In the genomic region with DNA sequence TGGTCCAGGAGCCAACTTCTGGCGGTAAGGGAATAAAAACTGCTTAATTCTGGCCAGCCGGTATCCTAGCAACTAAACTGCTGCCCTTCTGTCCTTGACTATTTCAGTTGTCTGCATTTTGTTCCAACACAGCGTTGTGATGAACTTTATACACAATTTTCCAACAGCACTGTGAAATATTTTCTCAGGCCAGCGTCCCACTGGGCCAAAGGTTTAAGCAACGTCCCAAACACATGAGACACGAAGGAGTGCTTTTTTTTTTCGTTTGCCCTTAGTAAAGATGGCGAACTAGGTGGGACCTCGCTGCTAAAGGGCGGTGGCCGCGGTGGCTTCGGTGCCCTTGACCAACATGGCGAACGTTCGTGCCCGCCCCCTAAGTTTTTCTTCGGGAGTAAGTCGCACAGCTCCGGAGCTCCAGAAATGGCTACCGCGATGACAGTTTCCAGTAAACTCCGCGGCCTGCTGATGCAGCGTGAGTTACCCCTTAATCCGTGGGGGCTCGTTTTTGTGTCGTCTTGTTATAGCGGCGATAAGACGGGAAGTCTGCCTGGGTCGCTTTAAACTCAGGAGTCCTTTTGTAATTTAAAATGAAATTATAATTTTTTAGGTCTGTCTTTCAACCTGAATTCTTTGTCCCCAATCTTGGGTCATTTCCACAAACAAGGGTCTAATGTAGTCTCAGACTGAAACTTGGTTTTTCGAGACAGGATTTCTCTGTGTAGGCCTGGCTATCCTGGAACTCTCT, we compare ENCODE assay signal across 8 mouse cellular contexts. TPM values are rescaled to one million over a fixed set of nuclear protein-coding genes. Genes with fewer than 3 reads are reported as not detected.
DNase-seq lines count a peak whose midpoint lies in the region; ATAC-seq and TF ChIP-seq lines count a peak whose summit lies in the region.

Gene Ech1, plus strand, starts transcription at position 277 of the 745 bp plus-strand sequence.

- H3K27me3 ChIP-seq in embryonic facial prominence, embryonic 13.5 days = no peaks in the 10 kb centered on the region
- no peaks in the 10 kb centered on the region for H3K27me3 ChIP-seq in kidney, adult 2 months (replicated peaks; ENCODE audit: control insufficient read depth, insufficient read depth, low read length)
- H3K27me3 ChIP-seq in limb, embryonic 12.5 days = no peaks in the 10 kb centered on the region
- no peaks in the 10 kb centered on the region for H3K27me3 ChIP-seq in midbrain, embryonic 15.5 days (replicated peaks)
- H3K27me3 ChIP-seq in spleen, adult 2 months (ENCODE audit: control insufficient read depth, insufficient read depth, low read length) = no peaks in the 10 kb centered on the region

- peak within 1 kb of the TSS; percentile 66 for H3K9ac ChIP-seq in embryonic facial prominence, embryonic 13.5 days
- peak within 1 kb of the TSS; percentile 66 for H3K9ac ChIP-seq in limb, embryonic 12.5 days (replicated peaks)
- H3K9ac ChIP-seq in midbrain, embryonic 15.5 days = peak within 1 kb of the TSS; percentile 49

- H3K27ac ChIP-seq in embryonic facial prominence, embryonic 13.5 days = peak within 1 kb of the TSS; percentile 89
- H3K27ac ChIP-seq in kidney, adult 2 months (ENCODE audit: insufficient read depth, low read depth, low read length) = peak within 1 kb of the TSS; percentile 88
- peak within 1 kb of the TSS; percentile 90 for H3K27ac ChIP-seq in limb, embryonic 12.5 days
- peak within 1 kb of the TSS; percentile 71 for H3K27ac ChIP-seq in midbrain, embryonic 15.5 days
- peak within 1 kb of the TSS; percentile 84 for H3K27ac ChIP-seq in spleen, adult 2 months (ENCODE audit: insufficient read depth, low read length)

- no peak for TF ChIP-seq CTCF in kidney, adult 2 months (conservative IDR thresholded peaks at IDR 0.05; ENCODE audit: insufficient read depth, insufficient read length, low read depth, low read length)
- no peak for TF ChIP-seq CTCF in spleen, adult 2 months (IDR thresholded peaks at IDR 0.05; ENCODE audit: extremely low read depth, insufficient read depth, insufficient read length, insufficient replicate concordance)

- 2% methylated on average over 33 of the region's 33 CpGs for WGBS in embryonic facial prominence, embryonic 13.5 days
- WGBS in kidney, adult 2 months = 1% methylated on average over 33 of the region's 33 CpGs
- 2% methylated on average over 33 of the region's 33 CpGs for WGBS in limb, embryonic 12.5 days
- 2% methylated on average over 33 of the region's 33 CpGs for WGBS in midbrain, embryonic 15.5 days
- WGBS in spleen, adult 2 months = 2% methylated on average over 33 of the region's 33 CpGs

- DNase-seq in 3134 (ENCODE audit: extremely low read depth, insufficient read length, low spot score) = peak; percentile 93
- DNase-seq in adrenal gland, postnatal 36 days = peak; percentile 94
- peak; percentile 96 for DNase-seq in heart, adult 18-20 months
- DNase-seq in kidney, adult 2 months = peak; percentile 97
- peak; percentile 78 to 83 for DNase-seq in spleen, adult 2 months (ENCODE audit: low read depth in 1 of 2, low spot score in 2 of 2)

- H3K4me3 ChIP-seq in embryonic facial prominence, embryonic 13.5 days = peak within 1 kb of the TSS; percentile 46
- peak within 1 kb of the TSS; percentile 83 for H3K4me3 ChIP-seq in kidney, adult 2 months (ENCODE audit: insufficient read depth, low read depth, low read length)
- H3K4me3 ChIP-seq in limb, embryonic 12.5 days (replicated peaks) = peak within 1 kb of the TSS; percentile 46
- peak within 1 kb of the TSS; percentile 50 for H3K4me3 ChIP-seq in midbrain, embryonic 15.5 days
- H3K4me3 ChIP-seq in spleen, adult 2 months (ENCODE audit: extremely low read depth, insufficient read depth, insufficient read length) = peak within 1 kb of the TSS; percentile 87

- ATAC-seq in embryonic facial prominence, embryonic 13.5 days (ENCODE audit: insufficient number of reproducible peaks, insufficient read depth, low FRiP score, low TSS enrichment, low read depth) = peak; percentile 59
- peak; percentile 18; the same call in 1 of the 2 replicates for ATAC-seq in limb, embryonic 12.5 days (ENCODE audit: insufficient number of reproducible peaks, insufficient read depth, low FRiP score, low TSS enrichment, low read depth)
- peak; percentile 86 for ATAC-seq in midbrain, embryonic 15.5 days (replicated peaks)

- peaks cover 9% of the 10 kb centered on the region for H3K4me1 ChIP-seq in embryonic facial prominence, embryonic 13.5 days
- H3K4me1 ChIP-seq in kidney, adult 2 months (ENCODE audit: control insufficient read depth, insufficient read depth, low read length) = peaks cover 20% of the 10 kb centered on the region; the same call in 1 of the 2 replicates
- peaks cover 12% of the 10 kb centered on the region for H3K4me1 ChIP-seq in limb, embryonic 12.5 days (replicated peaks)
- H3K4me1 ChIP-seq in midbrain, embryonic 15.5 days = peaks cover 26% of the 10 kb centered on the region
- peaks cover 11% of the 10 kb centered on the region; the same call in 1 of the 2 replicates for H3K4me1 ChIP-seq in spleen, adult 2 months (ENCODE audit: control insufficient read depth, insufficient read depth, insufficient read length)

- H3K36me3 ChIP-seq in embryonic facial prominence, embryonic 13.5 days = peaks cover 47% of the 10 kb centered on the region
- peaks cover 18% of the 10 kb centered on the region for H3K36me3 ChIP-seq in kidney, adult 2 months (ENCODE audit: control insufficient read depth, insufficient read depth, low read length)
- peaks cover 49% of the 10 kb centered on the region for H3K36me3 ChIP-seq in limb, embryonic 12.5 days
- H3K36me3 ChIP-seq in midbrain, embryonic 15.5 days (replicated peaks) = peaks cover 28% of the 10 kb centered on the region
- peaks cover 26% of the 10 kb centered on the region for H3K36me3 ChIP-seq in spleen, adult 2 months (ENCODE audit: control insufficient read depth, insufficient read depth, low read length)

- peak within 1 kb of the TSS; percentile 60 for H3K4me2 ChIP-seq in embryonic facial prominence, embryonic 13.5 days
- H3K4me2 ChIP-seq in limb, embryonic 12.5 days = peak within 1 kb of the TSS; percentile 62
- H3K4me2 ChIP-seq in midbrain, embryonic 15.5 days = peak within 1 kb of the TSS; percentile 59

- peak; percentile 75 for TF ChIP-seq POLR2A in kidney, adult 2 months (IDR thresholded peaks at IDR 0.05; ENCODE audit: low read depth, low read length)
- TF ChIP-seq POLR2A in spleen, adult 2 months (IDR thresholded peaks at IDR 0.05; ENCODE audit: low read depth, low read length) = no peak; the same call in 1 of the 2 replicates

- no peaks in the 10 kb centered on the region for H3K9me3 ChIP-seq in embryonic facial prominence, embryonic 13.5 days
- H3K9me3 ChIP-seq in limb, embryonic 12.5 days = no peaks in the 10 kb centered on the region
- no peaks in the 10 kb centered on the region for H3K9me3 ChIP-seq in midbrain, embryonic 15.5 days

RNA-seq across cellular contexts. Expression of gene Ech1, which starts in this region (rescaled TPM):
- 100 to 1,000 TPM; 543 to 577 TPM for total RNA-seq in adrenal gland, postnatal 36 days (2021)
- 153 TPM in 2 replicates for polyA plus RNA-seq in embryonic facial prominence, embryonic 13.5 days (2015; fragmentation: Nextera tagmentation; extraction: Ambion mirVana)
- 1,000 to 10,000 TPM; 1,960 to 1,989 TPM for total RNA-seq in heart, adult 18-20 months (2021)
- 865 and 950 TPM in 2 replicates for polyA plus RNA-seq in kidney, adult 2 months (2012; rRNA removed)
- polyA plus RNA-seq in limb, embryonic 12.5 days (2016; fragmentation: Nextera tagmentation; extraction: Ambion mirVana) = 111 and 114 TPM in 2 replicates
- 92.7 and 94.7 TPM in 2 replicates for polyA plus RNA-seq in midbrain, embryonic 15.5 days (2015; fragmentation: Nextera tagmentation; extraction: Ambion mirVana)
- polyA plus RNA-seq in spleen, adult 2 months (2012; rRNA removed) = 101 and 108 TPM in 2 replicates

Comparison
In these comparisons a context has a peak if more than half of its experiments do, and no peak if none do; other contexts are left out.
1. Peak in every context shown above with its lines: DNase-seq, ATAC-seq, H3K4me3 ChIP-seq and H3K27ac ChIP-seq.
2. ATAC-seq: peak in every context shown above with its lines; median percentile 86 in midbrain, embryonic 15.5 days; 59 in embryonic facial prominence, embryonic 13.5 days; 18 in limb, embryonic 12.5 days.